Comparison of ENCODE assay signal across 15 mouse cellular contexts in the genomic region with DNA sequence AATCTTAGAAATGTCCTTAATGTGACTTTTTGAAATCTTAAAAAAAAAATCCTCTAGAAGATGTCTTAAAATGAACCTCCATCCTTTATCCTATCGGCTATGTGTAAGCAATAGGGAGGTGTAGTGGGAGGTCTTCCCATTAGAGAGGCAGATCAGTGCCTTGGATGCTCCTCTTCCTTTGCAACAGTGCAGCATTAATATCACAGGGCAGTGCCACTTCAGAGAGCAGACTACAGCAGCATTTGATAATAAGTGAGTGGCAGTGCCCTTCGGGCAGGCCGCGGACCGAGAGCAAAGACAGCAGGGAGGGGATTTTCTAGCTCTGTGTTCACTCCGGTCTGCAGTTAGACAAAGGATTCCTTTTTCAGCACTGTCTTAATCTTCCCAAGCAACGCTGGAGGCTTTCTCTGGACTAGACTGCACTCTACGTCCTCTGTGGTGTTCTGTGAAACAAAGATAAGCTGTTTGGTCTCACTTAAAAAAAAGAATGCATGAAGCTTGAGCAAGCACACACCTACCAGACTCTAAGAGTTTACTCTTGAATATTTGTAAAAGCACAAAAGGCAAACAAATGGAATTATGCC.
DNase-seq lines count a peak whose midpoint lies in the region; ATAC-seq and TF ChIP-seq lines count a peak whose summit lies in the region.
"Had no signal": no experiment of that assay in that cellular context is flagged by ENCODE, and none has a peak within 500 bp of the region (broad histone marks: within the 10 kb centered on the region; RNA-seq: fewer than 3 reads in every experiment).

No protein-coding gene starts in this region.

- no peaks in the 10 kb centered on the region for H3K9me3 ChIP-seq in forebrain, postnatal 0 days (ENCODE audit: low read length)
- no peaks in the 10 kb centered on the region for H3K9me3 ChIP-seq in forebrain, embryonic 13.5 days (replicated peaks)
- H3K9me3 ChIP-seq in neural tube, embryonic 13.5 days = no peaks in the 10 kb centered on the region
- no peaks in the 10 kb centered on the region for H3K9me3 ChIP-seq in neural tube, embryonic 15.5 days (replicated peaks)
- H3K9me3 ChIP-seq in hindbrain, postnatal 0 days (ENCODE audit: low read length) = no peaks in the 10 kb centered on the region
- no peaks in the 10 kb centered on the region for H3K9me3 ChIP-seq in midbrain, postnatal 0 days (ENCODE audit: low read length)
- H3K9me3 ChIP-seq: embryonic facial prominence, embryonic 15.5 days had no signal

- no peak overlapping the region for H3K27ac ChIP-seq in forebrain, postnatal 0 days (ENCODE audit: low read depth, low read length)
- H3K27ac ChIP-seq in forebrain, embryonic 13.5 days = no peak overlapping the region
- H3K27ac ChIP-seq in neural tube, embryonic 13.5 days (replicated peaks) = 0 out of 2 replicates have a peak overlapping the region, but pooled peaks have one; percentile 1
- no peak overlapping the region for H3K27ac ChIP-seq in neural tube, embryonic 15.5 days (replicated peaks)
- peak overlapping the region; percentile 11; the same call in 1 of the 2 replicates for H3K27ac ChIP-seq in hindbrain, postnatal 0 days
- 0 out of 2 replicates have a peak overlapping the region, but pooled peaks have one; percentile 32 for H3K27ac ChIP-seq in midbrain, postnatal 0 days (ENCODE audit: low read depth, low read length)
- H3K27ac ChIP-seq: embryonic facial prominence, embryonic 15.5 days; kidney, postnatal 0 days had no signal

- no peak for TF ChIP-seq CTCF in forebrain, postnatal 0 days (IDR thresholded peaks at IDR 0.05; ENCODE audit: low read depth)
- TF ChIP-seq CTCF in hindbrain, postnatal 0 days (IDR thresholded peaks at IDR 0.05; ENCODE audit: low read depth) = no peak
- TF ChIP-seq CTCF in midbrain, postnatal 0 days (IDR thresholded peaks at IDR 0.05) = no peak

- H3K36me3 ChIP-seq in forebrain, postnatal 0 days (ENCODE audit: insufficient read depth) = no peaks in the 10 kb centered on the region
- no peaks in the 10 kb centered on the region for H3K36me3 ChIP-seq in forebrain, embryonic 13.5 days (ENCODE audit: poor library complexity, severe bottlenecking)
- H3K36me3 ChIP-seq in neural tube, embryonic 13.5 days = no peaks in the 10 kb centered on the region
- H3K36me3 ChIP-seq in neural tube, embryonic 15.5 days = no peaks in the 10 kb centered on the region
- no peaks in the 10 kb centered on the region for H3K36me3 ChIP-seq in hindbrain, postnatal 0 days (ENCODE audit: insufficient read depth, low read length)
- H3K36me3 ChIP-seq in midbrain, postnatal 0 days (ENCODE audit: insufficient read depth, low read length) = no peaks in the 10 kb centered on the region
- H3K36me3 ChIP-seq: embryonic facial prominence, embryonic 15.5 days; G1E had no signal

- no peak for ATAC-seq in forebrain, postnatal 0 days
- no peak for ATAC-seq in forebrain, embryonic 13.5 days
- ATAC-seq in neural tube, embryonic 13.5 days (ENCODE audit: low read depth) = no peak
- no peak for ATAC-seq in neural tube, embryonic 15.5 days (ENCODE audit: low FRiP score)
- ATAC-seq in hindbrain, postnatal 0 days = 0 out of 2 replicates have a peak, but pooled peaks have one; percentile 45
- no peak for ATAC-seq in midbrain, postnatal 0 days (ENCODE audit: low FRiP score)

- 0 out of 2 replicates have a peak overlapping the region, but pooled peaks have one; percentile 10 for H3K4me2 ChIP-seq in forebrain, postnatal 0 days (ENCODE audit: low read depth)
- no peak overlapping the region for H3K4me2 ChIP-seq in forebrain, embryonic 13.5 days
- no peak overlapping the region for H3K4me2 ChIP-seq in neural tube, embryonic 13.5 days
- H3K4me2 ChIP-seq in neural tube, embryonic 15.5 days = no peak overlapping the region
- no peak overlapping the region for H3K4me2 ChIP-seq in hindbrain, postnatal 0 days (ENCODE audit: low read depth, low read length)
- 0 out of 2 replicates have a peak overlapping the region, but pooled peaks have one; percentile 18 for H3K4me2 ChIP-seq in midbrain, postnatal 0 days (ENCODE audit: low read depth, low read length, poor library complexity, severe bottlenecking)
- H3K4me2 ChIP-seq: embryonic facial prominence, embryonic 15.5 days had no signal

- H3K27me3 ChIP-seq in forebrain, postnatal 0 days (ENCODE audit: insufficient read depth, low read length) = no peaks in the 10 kb centered on the region
- H3K27me3 ChIP-seq in forebrain, embryonic 13.5 days = no peaks in the 10 kb centered on the region
- H3K27me3 ChIP-seq in neural tube, embryonic 13.5 days = no peaks in the 10 kb centered on the region
- no peaks in the 10 kb centered on the region for H3K27me3 ChIP-seq in neural tube, embryonic 15.5 days (replicated peaks)
- no peaks in the 10 kb centered on the region for H3K27me3 ChIP-seq in hindbrain, postnatal 0 days (ENCODE audit: insufficient read depth, low read length)
- no peaks in the 10 kb centered on the region for H3K27me3 ChIP-seq in midbrain, postnatal 0 days (ENCODE audit: insufficient read depth, low read length)
- H3K27me3 ChIP-seq: embryonic facial prominence, embryonic 15.5 days had no signal

- no peak overlapping the region for H3K9ac ChIP-seq in forebrain, postnatal 0 days
- H3K9ac ChIP-seq in forebrain, embryonic 13.5 days = no peak overlapping the region
- H3K9ac ChIP-seq in neural tube, embryonic 13.5 days = no peak overlapping the region
- no peak overlapping the region for H3K9ac ChIP-seq in neural tube, embryonic 15.5 days (replicated peaks)
- H3K9ac ChIP-seq in hindbrain, postnatal 0 days (replicated peaks; ENCODE audit: low read length) = no peak overlapping the region
- no peak overlapping the region for H3K9ac ChIP-seq in midbrain, postnatal 0 days (replicated peaks; ENCODE audit: low read length, poor library complexity, severe bottlenecking)
- H3K9ac ChIP-seq: embryonic facial prominence, embryonic 15.5 days had no signal

- no peaks in the 10 kb centered on the region for H3K4me1 ChIP-seq in forebrain, postnatal 0 days (ENCODE audit: insufficient read depth)
- H3K4me1 ChIP-seq in forebrain, embryonic 13.5 days = no peaks in the 10 kb centered on the region
- H3K4me1 ChIP-seq in neural tube, embryonic 13.5 days (replicated peaks) = peaks cover under 1% of the 10 kb centered on the region; the same call in 1 of the 2 replicates
- H3K4me1 ChIP-seq in neural tube, embryonic 15.5 days = no peaks in the 10 kb centered on the region
- no peaks in the 10 kb centered on the region for H3K4me1 ChIP-seq in hindbrain, postnatal 0 days (ENCODE audit: insufficient read depth, low read length)
- H3K4me1 ChIP-seq in midbrain, postnatal 0 days (ENCODE audit: insufficient read depth, low read length) = no peaks in the 10 kb centered on the region
- H3K4me1 ChIP-seq: embryonic facial prominence, embryonic 15.5 days had no signal

- H3K4me3 ChIP-seq in forebrain, postnatal 0 days (ENCODE audit: low read depth, low read length) = no peak overlapping the region
- no peak overlapping the region for H3K4me3 ChIP-seq in forebrain, embryonic 13.5 days
- H3K4me3 ChIP-seq in neural tube, embryonic 13.5 days = no peak overlapping the region
- H3K4me3 ChIP-seq in neural tube, embryonic 15.5 days (replicated peaks) = no peak overlapping the region
- no peak overlapping the region for H3K4me3 ChIP-seq in hindbrain, postnatal 0 days (ENCODE audit: low read length)
- H3K4me3 ChIP-seq in midbrain, postnatal 0 days (ENCODE audit: low read depth, low read length) = no peak overlapping the region
- H3K4me3 ChIP-seq: embryonic facial prominence, embryonic 15.5 days had no signal

- DNase-seq in forebrain, postnatal 0 days = peak; percentile 16
- DNase-seq in hindbrain, postnatal 0 days (ENCODE audit: low spot score) = no peak
- peak; percentile 12 for DNase-seq in midbrain, postnatal 0 days (ENCODE audit: low spot score)
- no peak for DNase-seq in adrenal gland, adult 2 months
- DNase-seq in kidney, postnatal 4 days = no peak
- DNase-seq: cerebellum, adult 8-10 months; heart, adult 11 months; lung, postnatal 4 days; thymus, adult 18-20 months had no signal

- WGBS in forebrain, postnatal 0 days = 21% methylated on average over 8 of the region's 8 CpGs
- WGBS in forebrain, embryonic 13.5 days = 16% methylated on average over 8 of the region's 8 CpGs
- 65% methylated on average over 8 of the region's 8 CpGs for WGBS in neural tube, embryonic 13.5 days
- 64% methylated on average over 8 of the region's 8 CpGs for WGBS in neural tube, embryonic 15.5 days
- WGBS in hindbrain, postnatal 0 days = 44% methylated on average over 8 of the region's 8 CpGs
- 16% methylated on average over 8 of the region's 8 CpGs for WGBS in midbrain, postnatal 0 days

Comparison
In these comparisons a context has a peak if more than half of its experiments do, and no peak if none do; other contexts are left out.
1. H3K27ac ChIP-seq: peak in neural tube, embryonic 13.5 days (single experiment), hindbrain, postnatal 0 days (single experiment) and midbrain, postnatal 0 days (single experiment); none in forebrain, postnatal 0 days (single experiment), forebrain, embryonic 13.5 days (single experiment) and neural tube, embryonic 15.5 days (single experiment).
2. H3K4me2 ChIP-seq: peak in forebrain, postnatal 0 days (single experiment) and midbrain, postnatal 0 days (single experiment); none in forebrain, embryonic 13.5 days (single experiment), neural tube, embryonic 13.5 days (single experiment), neural tube, embryonic 15.5 days (single experiment) and hindbrain, postnatal 0 days (single experiment).
3. DNase-seq: peak in forebrain, postnatal 0 days (single experiment) and midbrain, postnatal 0 days (single experiment); none in hindbrain, postnatal 0 days (single experiment), adrenal gland, adult 2 months (single experiment) and kidney, postnatal 4 days (0 of 2).